Mouse (Mus musculus) MEL (cell line): ENCODE data around the gene Nav1. TPM values are rescaled to one million over a fixed set of nuclear protein-coding genes. Genes with fewer than 3 reads are reported as not detected.

Experiments
- DNase-seq: peaks from one replicate; pipeline ENCODE4 v3.0.0; 2011; ENCODE audit warnings: low read depth, low spot score
- H3K27ac ChIP-seq: 2 replicates; pipeline ENCODE4 v1.5.1; 2012; ENCODE audit warnings: low read depth, mild to moderate bottlenecking, control low read depth, low read length, moderate library complexity; ENCODE audit not compliant: control insufficient read depth
- H3K27me3 ChIP-seq, 2 experiments: fragments of 150-350 bp in 1 of 2; sonication (generic) in 1 of 2; 2 replicates each; pipeline ENCODE4 v1.6.1; 2012; ENCODE audit warnings: low read length in 2 of 2, mild to moderate bottlenecking in 2 of 2, improper control_type of control experiment in 1 of 2, moderate library complexity in 1 of 2; ENCODE audit not compliant: insufficient read depth in 2 of 2, control insufficient read depth in 1 of 2
- H3K36me3 ChIP-seq, 2 experiments: 2 replicates each; pipeline ENCODE4 v1.6.1; 2012 to 2014; ENCODE audit warnings: low read length in 2 of 2, improper control_type of control experiment in 1 of 2, inconsistent platforms in 1 of 2, mild to moderate bottlenecking in 1 of 2; ENCODE audit not compliant: insufficient read depth in 2 of 2, control insufficient read depth in 1 of 2
- H3K4me1 ChIP-seq, 2 experiments: fragments of 150-350 bp in 1 of 2; sonication (generic) in 1 of 2; 2 replicates each; pipeline ENCODE4 v1.6.1; 2012; ENCODE audit warnings: low read length in 2 of 2, improper control_type of control experiment in 1 of 2, mild to moderate bottlenecking in 1 of 2; ENCODE audit not compliant: insufficient read depth in 2 of 2, control insufficient read depth in 1 of 2
- H3K4me3 ChIP-seq, 2 experiments: fragments of 150-350 bp in 1 of 2; sonication (generic) in 1 of 2; 2 replicates each; pipeline ENCODE4 v1.5.1; 2012; ENCODE audit warnings: low read depth in 2 of 2, low read length in 2 of 2, mild to moderate bottlenecking in 2 of 2, moderate library complexity in 2 of 2, control low read depth in 1 of 2, improper control_type of control experiment in 1 of 2; ENCODE audit not compliant: control insufficient read depth in 1 of 2, insufficient read depth in 1 of 2
- H3K79me2 ChIP-seq: 2 replicates; pipeline ENCODE4 v1.6.1; 2012; ENCODE audit warnings: mild to moderate bottlenecking, low read length, moderate library complexity; ENCODE audit not compliant: control insufficient read depth, poor library complexity, insufficient read depth
- H3K9ac ChIP-seq: 2 replicates; pipeline ENCODE4 v1.6.1; 2012; ENCODE audit warnings: low read depth, mild to moderate bottlenecking, control low read depth, low read length, moderate library complexity; ENCODE audit not compliant: control insufficient read depth, poor library complexity, severe bottlenecking
- H3K9me3 ChIP-seq: fragments of 150-350 bp; sonication (generic); replicated peaks from 2 replicates; pipeline ENCODE4 v1.6.1; 2012; ENCODE audit warnings: mild to moderate bottlenecking, low read length, improper control_type of control experiment, moderate library complexity; ENCODE audit not compliant: insufficient read depth
- ELF1 ChIP-seq: IDR thresholded peaks from 2 replicates; pipeline ENCODE4 v1.6.1; 2014; ENCODE audit warnings: low read depth, mild to moderate bottlenecking, inconsistent platforms, low read length, improper control_type of control experiment, moderate library complexity
- EP300 ChIP-seq, 2 experiments: IDR thresholded peaks; 2 replicates each; pipeline ENCODE4 v1.6.1; 2011; ENCODE audit warnings: improper control_type of control experiment in 2 of 2, low read length in 2 of 2, low read depth in 1 of 2, mild to moderate bottlenecking in 1 of 2
- GABPA ChIP-seq: IDR thresholded peaks from 2 replicates; pipeline ENCODE4 v1.6.1; 2012; ENCODE audit warnings: low read depth, mild to moderate bottlenecking, inconsistent platforms, low read length, improper control_type of control experiment, moderate library complexity
- HCFC1 ChIP-seq: IDR thresholded peaks from 2 replicates; pipeline ENCODE4 v1.6.1; 2012; ENCODE audit warnings: low read depth, mild to moderate bottlenecking, inconsistent platforms, low read length, improper control_type of control experiment, moderate library complexity
- JUND ChIP-seq: IDR thresholded peaks from 2 replicates; pipeline ENCODE4 v1.6.1; 2011; ENCODE audit warnings: low read depth, mild to moderate bottlenecking, improper control_type of control experiment, low read length
- KAT2A ChIP-seq: conservative IDR thresholded peaks from 2 replicates; pipeline ENCODE4 v1.6.1; 2012; ENCODE audit warnings: low read depth, low read length, improper control_type of control experiment, inconsistent platforms
- MAFK ChIP-seq: IDR thresholded peaks from 2 replicates; pipeline ENCODE4 v1.6.1; 2011; ENCODE audit warnings: low read depth, mild to moderate bottlenecking, low read length, improper control_type of control experiment, borderline replicate concordance
- MAX ChIP-seq: IDR thresholded peaks from 2 replicates; pipeline ENCODE4 v1.6.1; 2011; ENCODE audit warnings: low read length, improper control_type of control experiment
- MXI1 ChIP-seq: IDR thresholded peaks from 2 replicates; pipeline ENCODE4 v1.6.1; 2011; ENCODE audit warnings: mild to moderate bottlenecking, low read depth, low read length, improper control_type of control experiment
- MYC ChIP-seq: IDR thresholded peaks from 2 replicates; pipeline ENCODE4 v1.6.1; 2011; ENCODE audit warnings: low read depth, mild to moderate bottlenecking, low read length, improper control_type of control experiment, moderate library complexity
- NRF1 ChIP-seq: IDR thresholded peaks from 2 replicates; pipeline ENCODE4 v1.6.1; 2014; ENCODE audit warnings: low read depth, mild to moderate bottlenecking, inconsistent platforms, low read length, improper control_type of control experiment, moderate library complexity; ENCODE audit not compliant: poor library complexity, insufficient read depth, severe bottlenecking
- POLR2A ChIP-seq, 2 experiments: IDR thresholded peaks; 2 replicates each; pipeline ENCODE4 v1.6.1; 2011 to 2012; ENCODE audit warnings: low read length in 2 of 2, mild to moderate bottlenecking in 2 of 2, control low read depth in 1 of 2, improper control_type of control experiment in 1 of 2, low read depth in 1 of 2, moderate library complexity in 1 of 2; ENCODE audit not compliant: control insufficient read depth in 1 of 2, insufficient read depth in 1 of 2, poor library complexity in 1 of 2
- SMC3 ChIP-seq: IDR thresholded peaks from 2 replicates; pipeline ENCODE4 v1.6.1; 2011; ENCODE audit warnings: low read depth, low read length, improper control_type of control experiment
- TAL1 ChIP-seq: IDR thresholded peaks from 2 replicates; pipeline ENCODE4 v1.6.1; 2012; ENCODE audit warnings: mild to moderate bottlenecking, inconsistent platforms, low read length, moderate library complexity, mixed read lengths
- TBP ChIP-seq: IDR thresholded peaks from 2 replicates; pipeline ENCODE4 v1.8.0; 2011; ENCODE audit warnings: low read depth, low read length, improper control_type of control experiment
- TCF12 ChIP-seq: IDR thresholded peaks from 2 replicates; pipeline ENCODE4 v1.6.1; 2014; ENCODE audit warnings: low read depth, mild to moderate bottlenecking, inconsistent platforms, low read length, improper control_type of control experiment, moderate library complexity
- USF2 ChIP-seq, 2 experiments: IDR thresholded peaks; 2 replicates each; pipeline ENCODE4 v1.6.1; 2011 to 2012; ENCODE audit warnings: improper control_type of control experiment in 2 of 2, low read length in 2 of 2, borderline replicate concordance in 1 of 2, inconsistent platforms in 1 of 2, low read depth in 1 of 2, mild to moderate bottlenecking in 1 of 2; ENCODE audit not compliant: insufficient read depth in 1 of 2
- polyA plus RNA-seq, 2 experiments: library from polyadenylated mRNA; stranded (reverse) in 1 of 2; unstranded in 1 of 2; fragments of >175 nt in 1 of 2; fragments of >200 nt in 1 of 2; gene quantifications; 2 replicates each; pipeline versions ENCODE4 v1.2.1 to v1.2.4; 2012; ENCODE audit warnings: low replicate concordance in 2 of 2, low read depth in 1 of 2; ENCODE audit not compliant: insufficient read length in 2 of 2, insufficient read depth in 1 of 2, missing spikeins in 1 of 2
- total RNA-seq: library from RNA; depleted of rRNA; stranded (reverse); fragments of 300-350 nt; gene quantifications from 2 replicates; pipeline ENCODE4 v1.2.3, GENCODE M21; 2012

Gene Nav1
- total and polyA plus RNA-seq, 3 experiments: 0.89 to 9.6 TPM; not detected in 1

- DNase-seq: no peak
- H3K79me2 ChIP-seq: no peaks in the 10 kb centered on the region
- no peak for TF ChIP-seq SMC3
- TF ChIP-seq EP300 (IDR thresholded peaks at IDR 0.05; ENCODE audit: low read depth in 1 of 2, low read length in 2 of 2): no peak
- no peak for TF ChIP-seq KAT2A
- H3K4me3 ChIP-seq: no peak overlapping the region
- H3K9me3 ChIP-seq: no peaks in the 10 kb centered on the region
- H3K36me3 ChIP-seq: no peaks in the 10 kb centered on the region
- no peak overlapping the region for H3K27ac ChIP-seq
- H3K9ac ChIP-seq: no peak overlapping the region
- no peaks in the 10 kb centered on the region for H3K27me3 ChIP-seq
- H3K4me1 ChIP-seq: peaks cover 0 to 2% of the 10 kb centered on the region in 2 experiments; a peak in 2 of 4 replicates
These were observed 23.2 kb downstream of the Nav1 start for GRCm38 (mm10) chr1:135583678-135584515.

- TF ChIP-seq NRF1 (no peak), JUND (no peak), MYC (no peak), MAX (no peak), TAL1 (no peak), MXI1 (no peak), HCFC1 (no peak), MAFK (no peak), GABPA (no peak), TCF12 (no peak), ELF1 (no peak), USF2 (IDR thresholded peaks at IDR 0.05; ENCODE audit: borderline replicate concordance in 1 of 2, insufficient read depth in 1 of 2, low read depth in 1 of 2, low read length in 2 of 2) (no peak), TBP (no peak), POLR2A (IDR thresholded peaks at IDR 0.05; ENCODE audit: control insufficient read depth in 1 of 2, insufficient read depth in 1 of 2, low read depth in 1 of 2, low read length in 2 of 2, poor library complexity in 1 of 2) (no peak)
- Histone ChIP-seq H3K27ac (no peak overlapping the region), H3K9me3 (no peaks in the 10 kb centered on the region), H3K9ac (no peak overlapping the region), H3K4me1 (peaks cover 0 to 2% of the 10 kb centered on the region in 2 experiments; a peak in 2 of 4 replicates), H3K27me3 (no peaks in the 10 kb centered on the region), H3K79me2 (no peaks in the 10 kb centered on the region), H3K36me3 (no peaks in the 10 kb centered on the region), H3K4me3 (no peak overlapping the region)
- DNase-seq: no peak
These were observed 23.9 kb downstream of the Nav1 start for GRCm38 (mm10) chr1:135583081-135583677.
